Mouse (Mus musculus) lung, adult 2 months (tissue): ENCODE measurements at regions not wholly inside any gene's neighbourhood (a gene's known extent, or its start where the extent isn't known, plus 50 kb on each side); places are given as distances from the start of the nearest gene placed in this dataset.

ENCODE experiments used
- CTCF ChIP-seq: fragments of 200-500 bp; IDR thresholded peaks from 2 replicates; pipeline ENCODE4 v1.5.1; 2011; ENCODE audit warnings: mild to moderate bottlenecking, low read length, control low read depth; ENCODE audit not compliant: insufficient read depth
- POLR2A ChIP-seq: fragments of 200-500 bp; IDR thresholded peaks from 2 replicates; pipeline ENCODE4 v1.6.1; 2011; ENCODE audit warnings: low read depth, mild to moderate bottlenecking, control low read depth, low read length, borderline replicate concordance; ENCODE audit errors: extremely low read depth

DNA sequence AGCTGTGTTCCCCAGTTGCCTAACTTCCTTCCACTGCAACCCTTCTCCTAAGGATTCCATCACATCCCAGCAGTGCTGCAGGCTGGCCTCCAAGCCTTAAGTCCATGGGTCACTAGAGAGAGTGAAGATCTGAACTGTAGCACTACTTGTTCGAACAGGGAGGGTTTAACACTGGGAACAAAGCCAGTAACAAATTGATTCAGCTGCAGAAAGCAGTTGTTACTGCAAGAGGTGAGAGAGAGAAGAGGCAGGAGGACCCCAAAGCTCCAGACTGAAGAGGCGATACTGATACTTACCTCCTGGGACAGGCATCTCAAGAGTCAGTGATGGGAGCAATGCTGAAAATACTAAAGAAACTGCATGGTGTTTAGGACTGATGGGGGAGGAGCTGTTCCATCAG is 600.1 kb upstream of the Cdh5 start:
- TF ChIP-seq POLR2A (no peak), CTCF (no peak)
